Mouse (Mus musculus) midbrain, embryonic 15.5 days (tissue): ENCODE measurements around the gene Pde6d. TPM values are rescaled to one million over a fixed set of nuclear protein-coding genes. Genes with fewer than 3 reads are reported as not detected.
"Not testable (repeated sequence)": the region's sequence is repeated elsewhere in the genome, so short reads cannot be mapped to it uniquely, and the experiment has no call there.

Experiments
- ATAC-seq: fragments of 200-750 bp; cut with Nextera tagmentation; replicated peaks from 2 replicates; pipeline ENCODE4 v1.8.0; 2017; ENCODE audit warnings: moderate TSS enrichment
- H3K27ac ChIP-seq: fragments of 300-500 bp; sonication (generic); 2 replicates; pipeline ENCODE4 v1.5.1; 2015; ENCODE audit warnings: mild to moderate bottlenecking, inconsistent platforms
- H3K27me3 ChIP-seq: fragments of 300-500 bp; sonication (generic); replicated peaks from 2 replicates; pipeline ENCODE4 v1.6.1; 2015; ENCODE audit warnings: inconsistent platforms
- H3K36me3 ChIP-seq: fragments of 300-500 bp; sonication (generic); replicated peaks from 2 replicates; pipeline ENCODE4 v1.6.1; 2015; ENCODE audit warnings: inconsistent platforms
- H3K4me1 ChIP-seq: fragments of 300-500 bp; sonication (generic); 2 replicates; pipeline ENCODE4 v1.6.1; 2015; ENCODE audit warnings: inconsistent platforms
- H3K4me2 ChIP-seq: fragments of 300-500 bp; sonication (generic); 2 replicates; pipeline ENCODE4 v1.6.1; 2015; ENCODE audit warnings: inconsistent platforms, mild to moderate bottlenecking, moderate library complexity
- H3K4me3 ChIP-seq: fragments of 300-500 bp; sonication (generic); 2 replicates; pipeline ENCODE4 v1.5.1; 2015; ENCODE audit warnings: mild to moderate bottlenecking, inconsistent platforms
- H3K9ac ChIP-seq: fragments of 300-500 bp; sonication (generic); 2 replicates; pipeline ENCODE4 v1.6.1; 2015; ENCODE audit warnings: mild to moderate bottlenecking, inconsistent platforms
- H3K9me3 ChIP-seq: fragments of 300-500 bp; sonication (generic); 2 replicates; pipeline ENCODE4 v1.6.1; 2016; ENCODE audit warnings: inconsistent platforms
- WGBS: fragments of 180-500 bp; shearing (Covaris S2); methylation state at CpG from one replicate; pipeline ENCODE4 v1.1.7; 2015; ENCODE audit warnings: mixed read lengths; 5-methylcytosine and 5-hydroxymethylcytosine counted together
- polyA plus RNA-seq: library from polyadenylated mRNA; unstranded; fragments of >200 nt; fragmentation: Nextera tagmentation; extraction: Ambion mirVana; gene quantifications from 2 replicates; pipeline ENCODE4 v1.2.1, GENCODE M21; 2015

Pde6d gene
- polyA plus RNA-seq, 1 experiment from 2014 or later, result 103 TPM

GRCm38 (mm10) chr1:86522286-86522871 is 60.0 kb downstream of the Pde6d start:
- Histone ChIP-seq H3K27ac (peak overlapping the region; percentile 50; the same call in 1 of the 2 replicates), H3K9ac (peak overlapping the region; percentile 25), H3K4me1 (peaks cover 20% of the 10 kb centered on the region), H3K4me2 (no peak overlapping the region), H3K9me3 (no peaks in the 10 kb centered on the region), H3K27me3 (no peaks in the 10 kb centered on the region), H3K36me3 (no peaks in the 10 kb centered on the region), H3K4me3 (no peak overlapping the region)
- 41% methylated on average over 5 of the region's 7 CpGs for WGBS
- no peak for ATAC-seq

GRCm38 (mm10) chr1:86520361-86520760 is 62.1 kb downstream of the Pde6d start:
- WGBS, result 38% methylated on average over 7 of the region's 7 CpGs
- Histone ChIP-seq H3K27ac (no peak overlapping the region), H3K4me2 (no peak overlapping the region), H3K9ac (no peak overlapping the region), H3K4me1 (peaks cover 20% of the 10 kb centered on the region), H3K9me3 (no peaks in the 10 kb centered on the region), H3K36me3 (no peaks in the 10 kb centered on the region), H3K27me3 (no peaks in the 10 kb centered on the region), H3K4me3 (no peak overlapping the region)
- ATAC-seq, result no peak

- no peak for ATAC-seq
- H3K4me1 ChIP-seq, result peaks cover 4% of the 10 kb centered on the region; the same call in 1 of the 2 replicates
- no peak overlapping the region for H3K4me3 ChIP-seq
- no peak overlapping the region for H3K27ac ChIP-seq
- H3K9ac ChIP-seq, result no peak overlapping the region
- no peak overlapping the region for H3K4me2 ChIP-seq
- H3K36me3 ChIP-seq, result no peaks in the 10 kb centered on the region
- WGBS, result 69% methylated on average over 3 of the region's 3 CpGs
- H3K9me3 ChIP-seq, result no peaks in the 10 kb centered on the region
- no peaks in the 10 kb centered on the region for H3K27me3 ChIP-seq
These were observed 65.4 kb downstream of the Pde6d start for GRCm38 (mm10) chr1:86517076-86517475.

- 76% methylated on average over 6 of the region's 6 CpGs for WGBS
- H3K27me3 ChIP-seq, result no peaks in the 10 kb centered on the region
- H3K27ac ChIP-seq, result no peak overlapping the region
- ATAC-seq, result no peak
- 0 out of 2 replicates have a peak, but pooled peaks cover 10% of the 10 kb centered on the region for H3K4me1 ChIP-seq
- H3K36me3 ChIP-seq, result no peaks in the 10 kb centered on the region
- H3K9me3 ChIP-seq, result no peaks in the 10 kb centered on the region
- no peak overlapping the region for H3K9ac ChIP-seq
- H3K4me2 ChIP-seq, result no peak overlapping the region
- H3K4me3 ChIP-seq, result no peak overlapping the region
These were observed 66.6 kb downstream of the Pde6d start for GRCm38 (mm10) chr1:86515715-86516410.

- 70% methylated on average over 1 of the region's 1 CpGs for WGBS
- ATAC-seq, result not testable (repeated sequence)
These were observed 69.4 kb downstream of the Pde6d start for GRCm38 (mm10) chr1:86513031-86513430.

GRCm38 (mm10) chr1:86512154-86512720 is 70.2 kb downstream of the Pde6d start:
- WGBS, result 82% methylated on average over 4 of the region's 4 CpGs
- Histone ChIP-seq H3K36me3 (no peaks in the 10 kb centered on the region), H3K4me1 (peaks cover 18% of the 10 kb centered on the region; the same call in 1 of the 2 replicates), H3K9me3 (no peaks in the 10 kb centered on the region), H3K4me3 (no peak overlapping the region), H3K27me3 (no peaks in the 10 kb centered on the region), H3K9ac (no peak overlapping the region), H3K4me2 (no peak overlapping the region), H3K27ac (0 out of 2 replicates have a peak overlapping the region, but pooled peaks have one; percentile 35)
- ATAC-seq, result no peak

More at GRCm38 (mm10) chr1:86513031-86513430, 69.4 kb downstream of the Pde6d start:
- not testable (repeated sequence) for H3K9me3 ChIP-seq, H3K9ac ChIP-seq, H3K27me3 ChIP-seq, H3K4me3 ChIP-seq, H3K4me2 ChIP-seq, H3K36me3 ChIP-seq, H3K27ac ChIP-seq
- H3K4me1 ChIP-seq, result peaks cover 18% of the 10 kb centered on the region; the same call in 1 of the 2 replicates

GRCm38 (mm10) chr1:86510676-86511441 is 71.6 kb downstream of the Pde6d start:
- 36% methylated on average over 9 of the region's 9 CpGs for WGBS
- Histone ChIP-seq H3K4me2 (no peak overlapping the region), H3K4me1 (peaks cover 18% of the 10 kb centered on the region; the same call in 1 of the 2 replicates), H3K9me3 (no peaks in the 10 kb centered on the region), H3K27ac (peak overlapping the region; percentile 34), H3K9ac (no peak overlapping the region), H3K27me3 (no peaks in the 10 kb centered on the region), H3K36me3 (no peaks in the 10 kb centered on the region), H3K4me3 (no peak overlapping the region)
- ATAC-seq, result peak; percentile 43

GRCm38 (mm10) chr1:86510266-86510665 is 72.2 kb downstream of the Pde6d start:
- H3K4me1 ChIP-seq, result peaks cover 24% of the 10 kb centered on the region
- no peaks in the 10 kb centered on the region for H3K9me3 ChIP-seq
- no peak overlapping the region for H3K27ac ChIP-seq
- no peak overlapping the region for H3K9ac ChIP-seq
- no peak overlapping the region for H3K4me2 ChIP-seq
- no peaks in the 10 kb centered on the region for H3K36me3 ChIP-seq
- no peak for ATAC-seq
- H3K4me3 ChIP-seq, result no peak overlapping the region
- WGBS, result 77% methylated on average over 1 of the region's 1 CpGs
- H3K27me3 ChIP-seq, result no peaks in the 10 kb centered on the region

GRCm38 (mm10) chr1:86509410-86509809 is 73.0 kb downstream of the Pde6d start:
- H3K27ac ChIP-seq, result no peak overlapping the region
- H3K9me3 ChIP-seq, result no peaks in the 10 kb centered on the region
- H3K4me3 ChIP-seq, result no peak overlapping the region
- no peaks in the 10 kb centered on the region for H3K36me3 ChIP-seq
- H3K27me3 ChIP-seq, result no peaks in the 10 kb centered on the region
- H3K4me1 ChIP-seq, result peaks cover 32% of the 10 kb centered on the region
- no peak for ATAC-seq
- no peak overlapping the region for H3K4me2 ChIP-seq
- 8% methylated on average over 7 of the region's 7 CpGs for WGBS
- no peak overlapping the region for H3K9ac ChIP-seq

- H3K4me1 ChIP-seq, result peaks cover 43% of the 10 kb centered on the region
- WGBS, result 92% methylated on average over 5 of the region's 5 CpGs
These were observed 74.6 kb downstream of the Pde6d start for GRCm38 (mm10) chr1:86507866-86508265.

GRCm38 (mm10) chr1:86506420-86506819 is 76.0 kb downstream of the Pde6d start:
- H3K4me1 ChIP-seq, result peaks cover 49% of the 10 kb centered on the region

More at GRCm38 (mm10) chr1:86507866-86508265, 74.6 kb downstream of the Pde6d start:
- Histone ChIP-seq H3K27ac (no peak overlapping the region), H3K9me3 (no peaks in the 10 kb centered on the region), H3K9ac (no peak overlapping the region), H3K27me3 (no peaks in the 10 kb centered on the region), H3K4me2 (no peak overlapping the region), H3K4me3 (no peak overlapping the region), H3K36me3 (no peaks in the 10 kb centered on the region)
- no peak for ATAC-seq

GRCm38 (mm10) chr1:86505461-86505860 is 77.0 kb downstream of the Pde6d start:
- Histone ChIP-seq H3K27ac (peak overlapping the region; percentile 96), H3K36me3 (no peaks in the 10 kb centered on the region), H3K27me3 (no peaks in the 10 kb centered on the region), H3K9ac (peak overlapping the region; percentile 71; the same call in 1 of the 2 replicates), H3K4me3 (no peak overlapping the region), H3K9me3 (no peaks in the 10 kb centered on the region), H3K4me2 (peak overlapping the region; percentile 83), H3K4me1 (peaks cover 47% of the 10 kb centered on the region)
- 35% methylated on average over 1 of the region's 1 CpGs for WGBS
- no peak for ATAC-seq

More at GRCm38 (mm10) chr1:86506420-86506819, 76.0 kb downstream of the Pde6d start:
- Histone ChIP-seq H3K27ac (peak overlapping the region; percentile 35; the same call in 1 of the 2 replicates), H3K27me3 (no peaks in the 10 kb centered on the region), H3K4me3 (no peak overlapping the region), H3K36me3 (no peaks in the 10 kb centered on the region), H3K4me2 (no peak overlapping the region), H3K9me3 (no peaks in the 10 kb centered on the region), H3K9ac (no peak overlapping the region)
- 81% methylated on average over 5 of the region's 5 CpGs for WGBS
- ATAC-seq, result no peak
